Mouse (Mus musculus): ENCODE measurements around the gene Ndn.

- TF ChIP-seq CTCF (IDR thresholded peaks at IDR 0.05; ENCODE audit: extremely low read depth, insufficient read length, insufficient replicate concordance, low read depth, low read length), result no peak
- no peak for TF ChIP-seq POLR2A (IDR thresholded peaks at IDR 0.05; ENCODE audit: low read depth, low read length)
Observed at GRCm38 (mm10) chr7:62351266-62351665, 4.9 kb downstream of the Ndn start.
